Mouse (Mus musculus) limb, embryonic 11.5 days (tissue): ENCODE measurements around the gene Rbm33. TPM values are rescaled to one million over a fixed set of nuclear protein-coding genes. Genes with fewer than 3 reads are reported as not detected.

Source experiments
- ATAC-seq: fragments of 200-750 bp; cut with Nextera tagmentation; 2 replicates; pipeline ENCODE4 v1.8.0; 2017; ENCODE audit warnings: low read depth; ENCODE audit not compliant: insufficient number of reproducible peaks, low FRiP score, low TSS enrichment
- DNase-seq: peaks from one replicate; pipeline ENCODE4 v3.0.0-alpha.2; 2015; ENCODE audit warnings: low spot score
- H3K27ac ChIP-seq: fragments of 300-500 bp; sonication (generic); replicated peaks from 2 replicates; pipeline ENCODE4 v1.5.1; 2014; ENCODE audit warnings: low read depth, mild to moderate bottlenecking, low read length
- H3K27me3 ChIP-seq: fragments of 300-500 bp; sonication (generic); 2 replicates; pipeline ENCODE4 v1.6.1; 2014; ENCODE audit warnings: mild to moderate bottlenecking, low read length, mixed read lengths; ENCODE audit not compliant: control insufficient read depth, insufficient read depth
- H3K36me3 ChIP-seq: fragments of 300-500 bp; sonication (generic); 2 replicates; pipeline ENCODE4 v1.6.1; 2014; ENCODE audit warnings: mild to moderate bottlenecking, low read length, moderate library complexity, mixed read lengths; ENCODE audit not compliant: control insufficient read depth, insufficient read depth
- H3K4me1 ChIP-seq: fragments of 300-500 bp; sonication (generic); 2 replicates; pipeline ENCODE4 v1.6.1; 2014; ENCODE audit warnings: low read length, mixed read lengths; ENCODE audit not compliant: control insufficient read depth, insufficient read depth
- H3K4me2 ChIP-seq: fragments of 300-500 bp; sonication (generic); 2 replicates; pipeline ENCODE4 v1.6.1; 2014; ENCODE audit warnings: low read depth, mild to moderate bottlenecking, moderate library complexity; ENCODE audit not compliant: severe bottlenecking
- H3K4me3 ChIP-seq: fragments of 300-500 bp; sonication (generic); 2 replicates; pipeline ENCODE4 v1.5.1; 2014; ENCODE audit warnings: low read depth, low read length
- H3K9ac ChIP-seq: fragments of 300-500 bp; sonication (generic); 2 replicates; pipeline ENCODE4 v1.6.1; 2014; ENCODE audit warnings: mild to moderate bottlenecking, low read length
- H3K9me3 ChIP-seq: fragments of 300-500 bp; sonication (generic); 2 replicates; pipeline ENCODE4 v1.6.1; 2016; ENCODE audit warnings: low read length; ENCODE audit not compliant: control insufficient read depth
- WGBS: fragments of 180-500 bp; shearing (Covaris S2); extraction: QIAGEN DNeasy Blood & Tissue Kit; methylation state at CpG from one replicate; pipeline ENCODE4 v1.1.7; 2014; 5-methylcytosine and 5-hydroxymethylcytosine counted together
- polyA plus RNA-seq: library from polyadenylated mRNA; unstranded; fragments of >200 nt; fragmentation: Nextera tagmentation; extraction: Ambion mirVana; gene quantifications from 2 replicates; pipeline ENCODE4 v1.2.1, GENCODE M21; 2014

The Rbm33 gene
- polyA plus RNA-seq, 1 experiment from 2014 or later, result 18.5 TPM

DNA sequence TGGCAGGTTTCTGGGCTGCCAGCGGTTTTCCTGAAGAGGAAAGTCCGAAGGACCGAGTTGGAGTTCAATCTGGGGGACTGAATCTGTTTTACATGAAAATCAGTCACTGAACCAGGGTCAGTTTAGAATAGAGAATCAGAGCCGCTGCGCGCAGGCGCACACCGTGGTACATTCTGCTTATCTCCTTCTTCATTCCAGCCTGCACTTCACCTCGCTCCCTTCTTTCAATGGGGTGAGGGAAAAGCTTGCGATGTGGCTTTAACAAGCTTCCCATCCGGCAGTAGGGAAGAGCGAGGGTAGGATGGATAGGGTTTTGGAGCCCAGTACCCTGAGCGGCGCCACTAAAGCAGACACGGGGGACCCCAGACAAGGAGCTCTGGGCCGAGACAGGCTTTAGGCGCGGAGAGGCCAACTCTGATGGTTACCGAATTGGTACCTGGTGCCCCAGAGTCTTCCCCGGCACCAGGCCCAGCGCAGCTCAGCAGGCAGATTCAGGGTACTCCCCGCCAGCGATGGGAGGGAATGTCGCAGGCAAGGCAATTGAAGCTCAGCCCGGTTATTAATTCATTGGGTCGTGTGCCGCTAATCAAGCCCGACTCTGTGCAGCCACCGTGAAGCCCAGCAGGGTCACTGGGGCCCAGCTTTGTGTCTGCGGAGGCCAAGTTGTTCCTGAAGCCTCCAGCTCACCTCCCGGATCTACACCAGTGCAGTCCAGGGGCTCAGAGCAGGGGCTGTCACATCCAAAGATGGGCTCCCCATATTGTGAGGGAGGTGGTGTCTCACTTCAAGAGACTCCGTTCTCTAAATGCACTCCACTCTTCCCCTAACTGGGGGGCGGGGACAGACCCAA, 146.0 kb downstream of the Rbm33 start:
- Histone ChIP-seq H3K9ac (no peak overlapping the region), H3K4me2 (no peak overlapping the region), H3K4me3 (no peak overlapping the region), H3K27me3 (peaks cover 99% of the 10 kb centered on the region), H3K27ac (no peak overlapping the region), H3K36me3 (no peaks in the 10 kb centered on the region), H3K4me1 (peaks cover 22% of the 10 kb centered on the region), H3K9me3 (no peaks in the 10 kb centered on the region)
- WGBS, result 2% methylated on average over 33 of the region's 33 CpGs
- ATAC-seq (no peak), DNase-seq (no peak)

GRCm38 (mm10) chr5:28463656-28464055, 146.7 kb downstream of the Rbm33 start:
- no peak overlapping the region for H3K27ac ChIP-seq
- peaks cover 19% of the 10 kb centered on the region; the same call in 1 of the 2 replicates for H3K4me1 ChIP-seq

GRCm38 (mm10) chr5:28464361-28465098, 147.6 kb downstream of the Rbm33 start:
- Histone ChIP-seq H3K27ac (no peak overlapping the region), H3K9ac (peak overlapping the region; percentile 34), H3K4me2 (peak overlapping the region; percentile 77), H3K36me3 (no peaks in the 10 kb centered on the region), H3K4me1 (peaks cover 17% of the 10 kb centered on the region; the same call in 1 of the 2 replicates), H3K4me3 (peak overlapping the region; percentile 41), H3K9me3 (no peaks in the 10 kb centered on the region), H3K27me3 (peaks cover 93% of the 10 kb centered on the region)
- under 1% methylated on average over 65 of the region's 76 CpGs for WGBS
- ATAC-seq (no peak; the same call in 1 of the 2 replicates), DNase-seq (peak; percentile 62)

More at GRCm38 (mm10) chr5:28463656-28464055, 146.7 kb downstream of the Rbm33 start:
- Histone ChIP-seq H3K27me3 (peaks cover 97% of the 10 kb centered on the region), H3K36me3 (no peaks in the 10 kb centered on the region), H3K4me2 (no peak overlapping the region), H3K4me3 (peak overlapping the region; percentile 41; the same call in 1 of the 2 replicates), H3K9ac (no peak overlapping the region), H3K9me3 (no peaks in the 10 kb centered on the region)
- WGBS, result 4% methylated on average over 10 of the region's 10 CpGs
- ATAC-seq (no peak), DNase-seq (no peak)

DNA sequence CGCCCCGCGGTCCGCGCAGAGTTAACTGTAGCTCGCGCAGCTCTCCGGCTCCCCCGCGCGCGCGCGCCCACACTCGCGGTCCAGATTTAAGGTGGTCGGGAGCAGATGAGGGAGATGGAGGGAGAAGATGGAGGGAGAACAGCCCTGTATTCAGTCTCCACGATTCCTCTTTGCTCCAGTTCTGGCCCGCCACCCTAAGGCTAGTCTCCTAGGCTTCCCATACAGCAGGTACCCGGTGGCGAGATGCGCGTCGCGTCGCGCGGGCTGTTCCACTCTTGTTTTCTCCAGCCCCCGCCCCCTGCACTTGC, 148.1 kb downstream of the Rbm33 start:
- Histone ChIP-seq H3K9ac (peak overlapping the region; percentile 34; the same call in 1 of the 2 replicates), H3K27ac (no peak overlapping the region), H3K27me3 (peaks cover 88% of the 10 kb centered on the region), H3K4me1 (peaks cover 14% of the 10 kb centered on the region; the same call in 1 of the 2 replicates), H3K4me3 (peak overlapping the region; percentile 41), H3K4me2 (peak overlapping the region; percentile 77), H3K36me3 (no peaks in the 10 kb centered on the region), H3K9me3 (no peaks in the 10 kb centered on the region)
- ATAC-seq (no peak), DNase-seq (no peak)
- WGBS, result 1% methylated on average over 29 of the region's 29 CpGs

- under 1% methylated on average over 18 of the region's 18 CpGs for WGBS
- Histone ChIP-seq H3K4me1 (peaks cover 11% of the 10 kb centered on the region; the same call in 1 of the 2 replicates), H3K4me3 (peak overlapping the region; percentile 41), H3K27me3 (peaks cover 83% of the 10 kb centered on the region), H3K27ac (no peak overlapping the region), H3K9ac (no peak overlapping the region), H3K4me2 (peak overlapping the region; percentile 77; the same call in 1 of the 2 replicates), H3K36me3 (no peaks in the 10 kb centered on the region), H3K9me3 (no peaks in the 10 kb centered on the region)
- ATAC-seq (no peak), DNase-seq (no peak)
Measured at GRCm38 (mm10) chr5:28465526-28465925, 148.6 kb downstream of the Rbm33 start.

GRCm38 (mm10) chr5:28466351-28466750, 149.4 kb downstream of the Rbm33 start:
- H3K27ac ChIP-seq, result no peak overlapping the region
- peaks cover 11% of the 10 kb centered on the region; the same call in 1 of the 2 replicates for H3K4me1 ChIP-seq
- no peaks in the 10 kb centered on the region for H3K9me3 ChIP-seq
- peak overlapping the region; percentile 20 for H3K4me3 ChIP-seq
- H3K27me3 ChIP-seq, result peaks cover 75% of the 10 kb centered on the region
- H3K9ac ChIP-seq, result no peak overlapping the region
- WGBS, result 1% methylated on average over 15 of the region's 15 CpGs
- peak overlapping the region; percentile 37 for H3K4me2 ChIP-seq
- ATAC-seq, result no peak
- H3K36me3 ChIP-seq, result no peaks in the 10 kb centered on the region
- no peak for DNase-seq

- DNase-seq, result peak; percentile 52
- ATAC-seq, result no peak
- under 1% methylated on average over 31 of the region's 31 CpGs for WGBS
- no peak within 1 kb of the TSS for H3K9ac ChIP-seq
- no peak within 1 kb of the TSS for H3K27ac ChIP-seq
- no peaks in the 10 kb centered on the region for H3K9me3 ChIP-seq
- no peaks in the 10 kb centered on the region for H3K36me3 ChIP-seq
- peaks cover 11% of the 10 kb centered on the region; the same call in 1 of the 2 replicates for H3K4me1 ChIP-seq
- H3K27me3 ChIP-seq, result peaks cover 70% of the 10 kb centered on the region
- H3K4me3 ChIP-seq, result peak within 1 kb of the TSS; percentile 20
- H3K4me2 ChIP-seq, result peak within 1 kb of the TSS; percentile 37
Measured at GRCm38 (mm10) chr5:28466760-28467306, 149.9 kb downstream of the Rbm33 start, which contains the start of gene Shh. Gene Shh, minus strand, starts transcription at chr5:28467256.
